Mouse (Mus musculus): Measurements from ENCODE around the gene Rbsn.

Rbsn gene

DNA sequence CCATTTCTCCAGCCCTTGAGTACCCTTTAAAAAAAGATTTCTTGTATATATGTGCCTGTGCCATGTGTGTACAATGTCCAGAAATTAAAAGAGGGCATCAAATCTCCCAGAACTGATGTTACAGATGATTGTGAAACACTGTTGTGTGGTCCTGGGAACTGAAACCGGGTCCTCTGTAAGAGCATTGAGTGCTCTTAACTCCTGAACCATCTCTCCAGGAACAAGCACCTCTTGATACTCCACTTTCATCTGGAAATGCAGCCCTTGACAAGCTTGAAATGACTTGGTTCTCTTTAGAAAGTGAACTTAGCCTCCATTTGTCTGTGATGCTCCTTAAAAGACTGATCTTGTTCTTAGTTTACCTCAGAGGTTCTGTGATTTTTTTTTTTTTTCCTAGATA, 52.0 kb downstream of the Rbsn start:
- DNase-seq: no peak

GRCm38 (mm10) chr6:92158801-92159200, 55.9 kb downstream of the Rbsn start:
- no peak for DNase-seq

DNA sequence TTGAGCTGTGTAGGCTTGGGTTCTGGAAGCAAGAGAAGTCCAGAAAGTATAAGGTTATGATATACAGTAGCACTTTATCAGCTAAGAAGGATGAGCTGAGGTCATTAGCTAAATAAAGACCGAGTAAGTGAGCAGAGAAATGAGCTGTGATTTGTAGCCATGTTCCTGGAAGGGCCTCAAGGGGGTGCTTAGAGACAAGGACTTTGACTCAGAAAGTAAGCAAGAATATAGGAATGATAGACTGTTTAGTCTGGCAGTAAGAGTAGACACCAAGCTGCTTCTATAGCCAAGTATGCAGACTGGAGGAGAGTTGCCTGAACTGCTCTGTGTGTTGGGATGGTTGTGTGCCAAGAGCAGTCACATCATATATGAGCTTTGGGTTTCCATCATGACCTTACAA, 61.0 kb downstream of the Rbsn start:
- no peak for DNase-seq

GRCm38 (mm10) chr6:92145881-92146280, 68.8 kb downstream of the Rbsn start:
- no peak for DNase-seq

All from right cerebral cortex, adult 18-20 months (tissue).